Mouse (Mus musculus): ENCODE results near the gene Trhde.

Trhde gene

GRCm38 (mm10) chr10:114735678-114736077 is 66.4 kb downstream of the Trhde start:
- DNase-seq = no peak

- DNase-seq = no peak
Measured at GRCm38 (mm10) chr10:114735111-114735510, 67.0 kb downstream of the Trhde start.

- DNase-seq = no peak
Measured at GRCm38 (mm10) chr10:114725591-114725990, 76.5 kb downstream of the Trhde start.

- no peak for DNase-seq
Measured at GRCm38 (mm10) chr10:114701791-114702190, 100.3 kb downstream of the Trhde start.

GRCm38 (mm10) chr10:114671791-114672415 is 130.2 kb downstream of the Trhde start:
- DNase-seq = no peak

GRCm38 (mm10) chr10:114593046-114593445 is 209.1 kb downstream of the Trhde start:
- DNase-seq = no peak

- no peak for DNase-seq
Measured at GRCm38 (mm10) chr10:114578926-114579325, 223.2 kb downstream of the Trhde start.

- DNase-seq = no peak
Measured at GRCm38 (mm10) chr10:114567891-114568290, 234.2 kb downstream of the Trhde start.

GRCm38 (mm10) chr10:114509186-114509585 is 292.9 kb downstream of the Trhde start:
- DNase-seq = no peak

GRCm38 (mm10) chr10:114488806-114489205 is 313.3 kb downstream of the Trhde start:
- DNase-seq = no peak

GRCm38 (mm10) chr10:114455591-114455990 is 346.5 kb downstream of the Trhde start:
- DNase-seq = peak in 1 of 2 experiments; percentile 1

GRCm38 (mm10) chr10:114448116-114448515 is 354.0 kb downstream of the Trhde start:
- DNase-seq = peak in 1 of 2 experiments; percentile 2

- no peak for DNase-seq
Measured at GRCm38 (mm10) chr10:114418956-114419530, 383.1 kb downstream of the Trhde start.

GRCm38 (mm10) chr10:114415717-114416116 is 386.4 kb downstream of the Trhde start:
- DNase-seq = no peak

- no peak for DNase-seq
Measured at GRCm38 (mm10) chr10:114405260-114405659, 396.8 kb downstream of the Trhde start.

GRCm38 (mm10) chr10:114403795-114404194 is 398.3 kb downstream of the Trhde start:
- DNase-seq = no peak

GRCm38 (mm10) chr10:114370804-114371203 is 431.3 kb downstream of the Trhde start:
- no peak for DNase-seq

- DNase-seq = no peak
Measured at GRCm38 (mm10) chr10:114363442-114363841, 438.7 kb downstream of the Trhde start.

- DNase-seq = no peak
Measured at GRCm38 (mm10) chr10:114362631-114363030, 439.5 kb downstream of the Trhde start.

Data from kidney, postnatal 4 days (tissue).